Mouse (Mus musculus): Measurements from ENCODE around the gene Amt.
"Not testable (repeated sequence)": the region's sequence is repeated elsewhere in the genome, so short reads cannot be mapped to it uniquely, and the experiment has no call there.

Amt gene

DNA sequence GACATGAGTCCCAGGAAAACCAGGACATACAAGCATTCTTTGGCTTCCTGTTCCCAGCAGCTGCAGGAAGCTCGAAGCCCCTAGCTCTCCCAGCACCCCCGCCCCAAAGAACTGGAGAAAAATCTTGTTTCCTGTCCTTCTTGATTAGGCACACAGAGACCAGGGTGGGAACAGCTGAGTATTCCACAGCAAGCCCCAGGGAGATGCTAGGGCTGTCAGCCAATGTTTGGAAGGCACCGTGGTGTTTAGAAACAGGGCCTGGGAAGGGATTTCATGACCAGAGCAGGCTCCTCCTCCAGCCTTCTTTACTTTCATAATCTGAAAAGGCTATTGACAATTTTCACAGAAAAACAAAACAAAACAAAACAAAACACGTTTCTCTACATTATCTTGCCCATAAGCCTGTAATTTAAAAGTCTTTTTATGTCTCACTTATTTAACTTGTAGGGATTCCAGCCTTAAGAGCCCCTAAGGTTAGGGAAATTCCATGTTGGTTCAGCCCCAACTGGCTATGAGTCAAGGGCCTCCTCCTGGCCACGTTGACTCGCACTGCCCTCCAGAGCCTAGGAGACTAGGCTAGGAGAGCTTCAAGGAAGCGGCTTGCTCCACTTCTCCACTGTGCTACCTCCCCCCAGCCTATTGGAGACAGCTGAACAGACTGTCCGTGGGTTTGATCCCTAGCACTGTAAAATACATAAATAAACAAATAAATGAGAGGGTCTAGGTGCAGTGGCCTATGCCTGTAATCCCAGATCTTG is 16.4 kb upstream of the Amt start:
- no peak for DNase-seq (ENCODE audit: low read depth, low spot score)

DNA sequence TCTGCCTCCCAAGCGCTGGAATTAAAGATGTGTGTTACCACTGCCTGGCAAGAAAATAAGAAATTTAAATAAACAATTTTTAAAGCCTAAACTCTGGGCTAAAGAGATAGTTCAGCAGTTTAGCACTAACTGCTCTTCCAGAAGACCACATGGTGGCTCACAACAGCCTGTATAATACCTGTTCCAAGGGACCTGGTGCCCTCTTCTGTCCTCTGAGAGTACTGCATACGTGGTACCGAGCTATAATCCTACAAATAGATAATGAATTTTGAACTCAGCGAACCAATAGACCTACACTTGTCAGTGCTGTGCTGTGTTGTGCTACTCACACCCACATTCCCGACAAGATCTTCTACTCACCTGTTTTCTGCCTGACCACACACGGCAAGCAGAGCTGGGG is 12.2 kb upstream of the Amt start:
- DNase-seq (ENCODE audit: low read depth, low spot score) = peak; percentile 90

DNA sequence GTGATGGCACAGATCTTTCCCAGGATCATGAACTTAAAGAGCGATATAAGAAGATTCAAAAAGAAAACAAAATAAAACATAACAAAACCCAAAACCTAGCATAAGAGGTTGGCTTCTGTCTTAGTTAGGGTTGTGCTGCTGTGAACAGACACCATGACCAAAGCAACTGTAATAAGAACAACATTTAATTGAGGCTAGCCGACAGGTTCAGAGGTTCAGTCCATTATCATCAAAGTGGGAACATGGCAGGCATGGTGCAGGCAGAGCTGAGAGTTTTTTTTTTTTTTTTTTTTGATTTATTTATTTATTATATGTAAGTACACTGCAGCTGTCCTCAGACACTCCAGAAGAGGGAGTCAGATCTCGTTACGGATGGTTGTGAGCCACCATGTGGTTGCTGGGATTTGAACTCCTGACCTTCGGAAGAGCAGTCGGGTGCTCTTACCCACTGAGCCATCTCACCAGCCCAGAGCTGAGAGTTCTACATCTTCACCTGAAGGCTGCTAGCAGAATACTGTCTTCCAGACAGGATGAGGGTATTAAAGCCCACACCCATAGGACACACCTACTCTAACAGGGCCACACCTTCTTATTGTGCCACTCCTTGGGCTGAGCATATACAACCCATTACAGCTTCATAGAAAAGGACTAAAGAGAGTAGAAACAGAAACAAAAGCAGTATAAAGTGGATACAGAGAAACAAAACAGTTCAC is 9.0 kb upstream of the Amt start:
- not testable (repeated sequence) for DNase-seq (ENCODE audit: low read depth, low spot score)

- no peak for DNase-seq (ENCODE audit: low read depth, low spot score)
These were observed 7.3 kb upstream of the Amt start for GRCm38 (mm10) chr9:108289347-108289746.

DNA sequence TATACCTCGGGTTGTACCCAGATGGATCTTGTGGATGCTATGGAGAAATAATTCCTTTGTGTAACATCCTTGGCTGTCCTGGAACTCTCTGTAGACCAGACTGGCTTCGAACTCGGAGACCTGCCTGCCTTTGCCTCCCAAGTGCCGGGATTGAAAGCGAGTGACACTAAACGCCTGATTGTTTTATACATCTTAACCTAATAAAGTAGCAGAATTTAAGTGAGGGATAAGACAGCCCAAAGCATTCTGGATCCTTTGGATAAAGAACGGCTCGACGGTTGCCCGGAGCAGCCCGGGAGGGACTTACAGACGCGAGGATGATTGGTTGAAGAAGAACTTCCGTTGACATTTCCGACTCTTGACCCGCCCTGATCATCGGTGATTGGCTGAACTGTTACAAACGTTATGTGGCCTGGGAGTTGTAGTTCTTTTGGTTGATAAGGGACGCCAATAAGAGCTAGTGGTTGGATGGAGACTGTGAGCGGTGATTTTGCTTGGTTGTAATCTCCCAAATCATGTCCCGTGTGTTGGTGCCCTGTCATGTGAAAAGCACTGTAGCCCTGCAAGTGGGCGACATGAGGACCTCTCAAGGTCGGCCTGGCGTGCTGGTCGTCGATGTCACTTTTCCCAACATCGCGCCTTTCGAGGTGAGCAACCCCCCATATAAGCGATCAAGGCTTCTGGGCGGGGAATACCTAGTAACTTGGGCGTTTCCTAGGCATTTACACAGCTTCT is 6.5 kb upstream of the Amt start, which contains the start of gene Nicn1:
TSS of gene Nicn1 (plus strand) at position 414 of the 735 bp plus-strand sequence.
- peak; percentile 99 for DNase-seq (ENCODE audit: low read depth, low spot score)

DNA sequence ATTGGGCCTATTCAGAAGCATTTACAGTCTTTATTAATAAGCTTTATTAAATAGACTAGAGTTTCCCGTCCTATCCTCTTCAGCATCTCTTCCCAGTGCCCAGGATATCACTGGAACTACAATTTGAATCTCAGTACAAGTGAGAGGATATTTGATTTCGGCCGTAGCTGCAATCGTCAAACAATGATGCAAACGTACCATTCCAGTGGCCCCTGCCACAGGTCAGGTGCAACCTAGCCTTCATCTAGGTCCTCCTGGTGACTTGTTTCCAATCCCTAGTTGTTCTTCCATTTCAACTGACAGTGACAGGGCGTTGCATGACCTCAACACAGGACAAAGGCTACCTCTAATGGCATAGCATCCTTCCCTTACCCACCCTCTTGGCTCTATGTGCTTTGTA is 5.9 kb upstream of the Amt start:
- no peak for DNase-seq (ENCODE audit: low read depth, low spot score)

GRCm38 (mm10) chr9:108301853-108302252 is 5.2 kb downstream of the Amt start:
- DNase-seq (ENCODE audit: low read depth, low spot score) = no peak

- no peak for DNase-seq (ENCODE audit: low read depth, low spot score)
These were observed 8.1 kb downstream of the Amt start for GRCm38 (mm10) chr9:108304716-108305115.

DNA sequence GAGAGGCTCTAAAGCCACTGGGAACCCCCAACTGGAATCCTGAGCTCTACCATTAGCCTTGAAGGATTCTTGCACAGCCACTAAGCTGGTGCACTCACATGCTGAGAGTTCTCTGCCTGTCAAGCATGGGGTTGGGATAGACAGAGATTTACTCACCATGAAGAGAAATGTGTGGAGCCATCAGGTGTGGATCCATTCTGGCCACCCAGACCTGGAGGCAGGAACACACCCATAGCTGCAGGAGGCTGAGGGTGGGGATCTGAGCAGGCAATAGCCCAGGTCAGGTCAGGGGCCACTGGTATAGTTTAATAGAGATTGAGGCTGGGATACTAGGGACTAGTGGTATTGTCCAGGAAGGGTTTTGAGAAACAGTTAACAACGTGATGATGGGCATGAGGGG is 8.5 kb downstream of the Amt start:
- no peak for DNase-seq (ENCODE audit: low read depth, low spot score)

- peak; percentile 100 for DNase-seq (ENCODE audit: low read depth, low spot score)
These were observed 9.2 kb downstream of the Amt start, which contains the start of the genes Rhoa and Tcta for GRCm38 (mm10) chr9:108305629-108306520. TSS of gene Rhoa (plus strand) at chr9:108306129. TSS of gene Tcta (minus strand) at chr9:108306160.

- peak; percentile 77 for DNase-seq (ENCODE audit: low read depth, low spot score)
These were observed 9.9 kb downstream of the Amt start for GRCm38 (mm10) chr9:108306571-108306980.

DNA sequence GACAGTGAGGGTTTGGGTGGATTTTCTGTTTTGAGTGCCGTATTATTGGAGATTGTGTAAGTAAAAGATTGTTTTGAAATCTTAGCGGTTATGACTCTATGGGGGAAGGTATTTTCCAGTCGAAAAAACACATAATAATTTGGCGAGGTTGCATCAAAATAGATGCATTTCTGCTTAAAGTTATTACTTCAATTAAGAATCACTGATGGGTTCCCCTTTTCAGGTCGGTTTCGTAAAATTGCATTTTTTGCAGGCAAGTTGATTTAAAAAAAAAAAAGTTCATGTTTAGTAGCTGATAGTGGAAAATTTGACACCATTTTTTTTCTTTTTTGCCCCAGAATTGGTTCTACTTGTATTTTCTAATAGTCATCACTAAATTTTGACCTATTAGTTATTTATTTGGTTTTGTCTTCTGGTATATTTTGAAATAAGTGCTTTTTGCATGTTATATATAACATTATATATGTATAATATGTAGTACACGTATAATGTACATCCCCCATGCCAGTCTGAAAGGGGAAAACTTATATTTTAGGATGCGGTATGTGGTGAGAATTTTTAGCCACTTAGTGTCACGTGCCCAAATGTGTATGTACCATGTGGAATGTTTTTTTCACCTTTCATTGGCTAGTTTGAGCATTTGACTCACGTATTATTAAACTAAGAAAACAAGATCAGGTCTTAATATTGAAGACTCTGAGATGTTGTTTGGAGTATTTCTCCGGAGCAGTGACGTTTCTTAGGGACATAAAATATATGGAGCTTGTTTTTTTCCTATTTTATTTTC is 10.6 kb downstream of the Amt start:
- DNase-seq (ENCODE audit: low read depth, low spot score) = no peak

DNA sequence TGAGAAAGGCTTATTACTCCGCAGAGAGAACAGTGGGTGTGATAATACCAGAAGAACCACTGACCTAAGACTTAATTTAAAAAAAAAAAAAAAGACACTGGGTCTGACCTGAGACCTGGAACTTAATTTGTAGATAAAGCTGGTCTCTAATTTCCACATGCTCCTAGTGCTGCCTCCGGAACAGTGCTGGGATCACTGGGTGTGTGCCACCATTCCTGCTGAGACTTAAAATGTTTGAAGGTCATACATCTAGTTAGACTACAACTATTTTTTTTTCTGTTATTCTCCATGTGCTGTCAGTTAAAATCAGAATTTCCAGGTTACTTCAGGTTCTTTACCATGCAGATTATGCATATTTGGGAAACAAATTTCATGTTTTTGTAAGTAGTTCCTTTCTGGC is 11.5 kb downstream of the Amt start:
- DNase-seq (ENCODE audit: low read depth, low spot score) = peak; percentile 29

GRCm38 (mm10) chr9:108317572-108317971 is 20.9 kb downstream of the Amt start:
- DNase-seq (ENCODE audit: low read depth, low spot score) = no peak

DNA sequence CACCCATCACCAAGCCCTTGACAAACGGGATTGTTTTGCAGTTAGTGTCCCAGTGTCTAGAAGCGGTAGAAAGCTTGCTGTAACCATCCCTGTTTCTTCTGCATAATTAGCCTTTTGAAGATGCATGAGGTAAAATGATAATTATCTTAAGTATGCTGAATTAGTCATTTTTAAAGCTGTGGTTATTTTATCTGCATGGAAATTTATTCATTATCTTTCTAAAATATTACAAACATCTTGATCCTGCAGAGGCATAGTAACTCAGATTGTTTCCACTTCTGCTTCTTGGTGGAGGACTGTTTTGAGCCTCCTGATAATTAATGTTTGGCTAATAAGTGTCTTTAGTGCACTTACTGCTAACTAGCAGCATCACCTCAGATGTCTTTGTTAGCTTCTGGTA is 21.8 kb downstream of the Amt start:
- DNase-seq (ENCODE audit: low read depth, low spot score) = no peak

GRCm38 (mm10) chr9:108322054-108322453 is 25.4 kb downstream of the Amt start:
- DNase-seq (ENCODE audit: low read depth, low spot score) = not testable (repeated sequence)

- DNase-seq (ENCODE audit: low read depth, low spot score) = peak; percentile 78
These were observed 28.1 kb downstream of the Amt start for GRCm38 (mm10) chr9:108324784-108325183.

GRCm38 (mm10) chr9:108325811-108326210 is 29.2 kb downstream of the Amt start:
- DNase-seq (ENCODE audit: low read depth, low spot score) = no peak

GRCm38 (mm10) chr9:108337848-108338550 is 41.3 kb downstream of the Amt start:
- DNase-seq (ENCODE audit: low read depth, low spot score) = no peak

GRCm38 (mm10) chr9:108338551-108338885 is 41.9 kb downstream of the Amt start:
- no peak for DNase-seq (ENCODE audit: low read depth, low spot score)

Data from brain, adult 2 months (tissue).